Mouse (Mus musculus) central nervous system, embryonic 18 days (tissue): ENCODE measurements around the gene Gm10643. TPM values are rescaled to one million over a fixed set of nuclear protein-coding genes. Genes with fewer than 3 reads are reported as not detected.

Experiments
- polyA plus RNA-seq: library from polyadenylated mRNA; depleted of rRNA; stranded (reverse); fragments of >200 nt; gene quantifications from 2 replicates; pipeline ENCODE4 v1.2.3, GENCODE M21; 2012; rRNA removed

Gene Gm10643
- polyA plus RNA-seq, result 2.2 and 2.7 TPM in 2 replicates

DNA sequence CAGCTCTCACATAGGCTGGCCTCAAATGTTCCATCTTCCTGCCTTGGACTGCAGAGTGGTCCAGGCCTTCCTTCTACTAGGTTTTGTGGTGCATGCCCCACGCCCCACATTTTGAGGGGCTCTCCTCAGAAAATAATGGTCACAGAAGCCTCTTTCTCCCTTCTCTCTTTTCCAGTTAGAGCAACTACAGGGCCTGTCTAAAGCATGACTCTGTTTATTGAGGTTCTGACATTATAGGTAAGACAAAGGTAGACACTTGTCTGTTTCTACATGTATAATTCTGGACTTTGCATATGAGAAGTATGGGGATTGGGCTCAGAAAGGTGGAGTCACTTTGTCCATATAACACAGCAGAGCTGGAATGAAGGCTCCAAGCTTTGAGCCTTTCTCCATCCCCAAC lies at the start of gene Gm10643:
Gene Gm10643, minus strand, starts transcription at position 101 of the 400 bp plus-strand sequence.

GRCm38 (mm10) chr8:84104697-84105609 lies 40.0 kb upstream of the Gm10643 start, which contains the start of gene Dcaf15:
Gene Dcaf15 (minus strand): TSS chr8:84104768.

GRCm38 (mm10) chr8:84066291-84066930 lies 1.5 kb upstream of the Gm10643 start, which contains the start of gene Rfx1:
Gene Rfx1 (plus strand): TSS chr8:84066834.

DNA sequence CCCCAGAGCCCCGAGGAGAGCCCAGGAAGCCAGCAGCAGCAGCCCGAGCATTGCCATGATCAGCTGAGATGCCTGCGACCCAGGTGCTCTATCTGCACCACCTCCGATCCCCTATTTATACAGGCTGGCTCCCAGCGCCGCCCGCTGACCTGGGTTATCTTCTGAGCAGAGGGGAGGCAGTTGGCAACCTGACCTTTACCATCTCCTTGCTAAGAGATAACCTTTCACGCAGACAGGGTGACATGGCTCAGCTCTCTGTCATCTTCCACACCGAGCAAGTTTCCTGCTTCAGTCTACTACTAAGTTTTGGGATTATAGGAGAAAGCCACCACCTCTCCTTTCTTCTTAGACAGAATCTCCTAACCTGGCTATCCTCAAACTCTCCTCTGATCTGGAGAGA lies 20.0 kb downstream of the Gm10643 start, which contains the start of gene Rln3:
Gene Rln3, minus strand, starts transcription at position 101 of the 400 bp plus-strand sequence.

GRCm38 (mm10) chr8:84042066-84042947 lies 22.6 kb downstream of the Gm10643 start, which contains the start of gene Il27ra:
Gene Il27ra (minus strand): TSS chr8:84042589.

DNA sequence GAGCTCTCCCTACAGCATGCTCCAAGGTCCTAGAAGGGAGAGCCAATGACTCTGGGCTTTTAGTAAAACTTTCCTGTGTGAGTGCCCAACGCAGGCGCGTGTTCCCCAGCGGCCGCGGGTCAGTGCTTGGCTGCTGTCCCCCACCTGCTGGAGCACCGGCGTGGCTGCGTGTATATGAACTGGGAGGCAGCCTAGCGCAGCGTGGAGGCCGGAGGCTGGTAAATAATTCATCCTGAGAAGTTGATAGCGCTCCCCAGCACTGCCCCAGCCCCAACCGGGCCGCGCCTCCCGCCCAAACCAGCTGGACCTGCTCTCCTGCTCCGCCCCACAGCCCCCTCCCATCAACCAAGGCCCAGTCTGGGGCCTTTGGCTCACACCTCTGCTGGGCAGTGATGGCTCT lies 43.8 kb downstream of the Gm10643 start, which contains the start of gene Palm3:
Gene Palm3, plus strand, starts transcription at position 376 of the 400 bp plus-strand sequence.

Other genes with a start within 250 kb of the Gm10643 start
- 182 and 248 TPM in 2 replicates for gene Adgrl1, start 165.0 kb downstream of the Gm10643 start, polyA plus RNA-seq
- gene Gm10644, start 109.9 kb downstream of the Gm10643 start, polyA plus RNA-seq, result 0.41 and 0.74 TPM in 2 replicates
- 6.8 and 11.8 TPM in 2 replicates for gene Asf1b, start 109.6 kb downstream of the Gm10643 start, polyA plus RNA-seq
- gene Prkaca, start 92.1 kb downstream of the Gm10643 start, polyA plus RNA-seq, result 147 and 150 TPM in 2 replicates
- gene Samd1, start 67.5 kb downstream of the Gm10643 start, polyA plus RNA-seq, result 68.7 and 72.2 TPM in 2 replicates
- 0.27 and 0.31 TPM in 2 replicates for gene 1700067K01Rik, start 63.6 kb downstream of the Gm10643 start, polyA plus RNA-seq
- gene 2210011C24Rik, start 53.0 kb downstream of the Gm10643 start, polyA plus RNA-seq, result 0.26 and 0.67 TPM in 2 replicates
- gene Palm3, start 43.7 kb downstream of the Gm10643 start, polyA plus RNA-seq, result 3.5 and 4.2 TPM in 2 replicates
- gene Il27ra, start 22.5 kb downstream of the Gm10643 start, polyA plus RNA-seq, result 0.70 and 0.85 TPM in 2 replicates
- gene Rln3, start 20.1 kb downstream of the Gm10643 start, polyA plus RNA-seq, result 1.6 and 1.7 TPM in 2 replicates
- 28.8 and 35.0 TPM in 2 replicates for gene Rfx1, start 1.7 kb upstream of the Gm10643 start, polyA plus RNA-seq
- gene Dcaf15, start 39.6 kb upstream of the Gm10643 start, polyA plus RNA-seq, result 98.0 and 103 TPM in 2 replicates
- gene Podnl1, start 60.9 kb upstream of the Gm10643 start, polyA plus RNA-seq, result 0.16 and 1.3 TPM in 2 replicates
- gene Cc2d1a, start 82.8 kb upstream of the Gm10643 start, polyA plus RNA-seq, result 66.5 and 68.3 TPM in 2 replicates
- 2.6 and 3.1 TPM in 2 replicates for gene 4930432K21Rik, start 82.9 kb upstream of the Gm10643 start, polyA plus RNA-seq
- gene Nanos3, start 120.1 kb upstream of the Gm10643 start, polyA plus RNA-seq, result 4.8 and 5.8 TPM in 2 replicates
- gene Zswim4, start 171.9 kb upstream of the Gm10643 start, polyA plus RNA-seq, result 27.8 and 31.9 TPM in 2 replicates
- gene D8Ertd738e, start 184.6 kb upstream of the Gm10643 start, polyA plus RNA-seq, result 195 and 200 TPM in 2 replicates
- 33.6 and 34.0 TPM in 2 replicates for gene Mri1, start 192.2 kb upstream of the Gm10643 start, polyA plus RNA-seq
- 38.9 and 39.4 TPM in 2 replicates for gene Ccdc130, start 205.2 kb upstream of the Gm10643 start, polyA plus RNA-seq